Mouse (Mus musculus) limb, embryonic 10.5 days (tissue): ENCODE results near the gene Traf5. TPM values are rescaled to one million over a fixed set of nuclear protein-coding genes. Genes with fewer than 3 reads are reported as not detected.

Source experiments
- DNase-seq: peaks from one replicate; pipeline ENCODE4 v3.0.0-alpha.2; 2017; ENCODE audit warnings: low spot score
- H3K27ac ChIP-seq: fragments of 300-500 bp; sonication (generic); 2 replicates; pipeline ENCODE4 v1.5.1; 2016; ENCODE audit warnings: mild to moderate bottlenecking
- H3K27me3 ChIP-seq: fragments of 300-500 bp; sonication (generic); 2 replicates; pipeline ENCODE4 v1.6.1; 2016; ENCODE audit warnings: low read depth, mild to moderate bottlenecking; ENCODE audit not compliant: poor library complexity, severe bottlenecking
- H3K36me3 ChIP-seq: fragments of 300-500 bp; sonication (generic); 2 replicates; pipeline ENCODE4 v1.6.1; 2016; ENCODE audit warnings: mild to moderate bottlenecking, moderate library complexity
- H3K4me1 ChIP-seq: fragments of 300-500 bp; sonication (generic); 2 replicates; pipeline ENCODE4 v1.6.1; 2016
- H3K4me3 ChIP-seq: fragments of 300-500 bp; sonication (generic); 2 replicates; pipeline ENCODE4 v1.5.1; 2016; ENCODE audit warnings: mild to moderate bottlenecking, moderate library complexity
- H3K9me3 ChIP-seq: fragments of 300-500 bp; sonication (generic); replicated peaks from 2 replicates; pipeline ENCODE4 v1.6.1; 2016; ENCODE audit warnings: mild to moderate bottlenecking
- WGBS: fragments of 180-500 bp; shearing (Covaris S2); methylation state at CpG from one replicate; pipeline ENCODE4 v1.1.7; 2016; 5-methylcytosine and 5-hydroxymethylcytosine counted together
- microRNA-seq: library from miRNA; unstranded; fragments of <30 nt; microRNA quantifications from one replicate; pipeline ENCODE4, GENCODE M21; 2017
- polyA plus RNA-seq: library from polyadenylated mRNA; unstranded; fragments of >200 nt; fragmentation: Nextera tagmentation; extraction: Ambion mirVana; gene quantifications from 2 replicates; pipeline ENCODE4 v1.2.1, GENCODE M21; 2016

Gene Traf5
- polyA plus RNA-seq, 1 experiment from 2014 or later, result 4.3 TPM

- WGBS, result 78% methylated on average over 8 of the region's 8 CpGs
- Histone ChIP-seq H3K27me3 (no peaks in the 10 kb centered on the region), H3K36me3 (no peaks in the 10 kb centered on the region), H3K9me3 (no peaks in the 10 kb centered on the region), H3K4me3 (no peak overlapping the region), H3K4me1 (0 out of 2 replicates have a peak, but pooled peaks cover 4% of the 10 kb centered on the region), H3K27ac (no peak overlapping the region)
- no peak for DNase-seq
Observed at GRCm38 (mm10) chr1:191948600-191948999, 143.8 kb downstream of the Traf5 start.

GRCm38 (mm10) chr1:191947796-191948195, 144.6 kb downstream of the Traf5 start:
- Histone ChIP-seq H3K4me3 (no peak overlapping the region), H3K4me1 (0 out of 2 replicates have a peak, but pooled peaks cover 4% of the 10 kb centered on the region), H3K27me3 (no peaks in the 10 kb centered on the region), H3K9me3 (no peaks in the 10 kb centered on the region), H3K36me3 (no peaks in the 10 kb centered on the region), H3K27ac (no peak overlapping the region)
- no peak for DNase-seq
- 85% methylated on average over 8 of the region's 8 CpGs for WGBS

Small RNA genes lying within 50 kb of the gene (microRNA-seq; reads per million reads assigned to microRNA genes)
- not detected for gene Mir3473c

Other genes starting within 250 kb of the Traf5 start
- 1.5 and 2.1 TPM in 2 replicates for gene Slc30a1, start 185.8 kb downstream of the Traf5 start, polyA plus RNA-seq
- 0.06 TPM in 1 of 2 replicates, not detected in the other for gene Rd3, start 115.2 kb downstream of the Traf5 start, polyA plus RNA-seq
- 14.3 and 18.8 TPM in 2 replicates for gene Rcor3, start 45.5 kb upstream of the Traf5 start, polyA plus RNA-seq
- 0.01 and 0.04 TPM in 2 replicates for gene Kcnh1, start 98.2 kb upstream of the Traf5 start, polyA plus RNA-seq